Mouse (Mus musculus) spleen, adult 18-20 months (tissue): ENCODE results near the gene Ankef1.

Experiments used
- DNase-seq, 2 experiments: peaks; one replicate each; pipeline ENCODE4 v3.0.0; 2022; ENCODE audit warnings: mixed read lengths in 2 of 2

Gene Ankef1

DNA sequence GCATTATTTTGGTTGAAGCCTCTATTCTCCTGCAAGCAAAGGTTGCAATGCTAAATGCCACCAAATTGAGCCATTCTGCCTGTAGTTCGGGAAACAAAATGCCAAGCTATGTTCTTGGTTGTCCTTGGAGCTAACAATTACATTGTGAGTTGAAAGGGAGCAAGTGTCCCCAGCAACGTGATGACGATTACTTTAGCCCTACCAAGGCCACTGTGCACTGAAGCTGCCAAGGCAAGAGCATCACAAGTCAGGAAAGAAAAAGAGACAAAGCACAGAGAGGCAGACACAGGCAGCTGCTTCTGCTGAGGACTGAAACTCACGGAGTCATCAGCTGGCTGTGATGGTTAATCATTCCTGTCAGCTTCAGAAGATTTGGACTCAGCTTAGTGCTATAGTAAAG lies 99.5 kb downstream of the Ankef1 start:
- no peak for DNase-seq
